Mouse (Mus musculus): ENCODE measurements at regions not wholly inside any gene's neighbourhood (a gene's known extent, or its start where the extent isn't known, plus 50 kb on each side); places are given as distances from the start of the nearest gene placed in this dataset.

DNA sequence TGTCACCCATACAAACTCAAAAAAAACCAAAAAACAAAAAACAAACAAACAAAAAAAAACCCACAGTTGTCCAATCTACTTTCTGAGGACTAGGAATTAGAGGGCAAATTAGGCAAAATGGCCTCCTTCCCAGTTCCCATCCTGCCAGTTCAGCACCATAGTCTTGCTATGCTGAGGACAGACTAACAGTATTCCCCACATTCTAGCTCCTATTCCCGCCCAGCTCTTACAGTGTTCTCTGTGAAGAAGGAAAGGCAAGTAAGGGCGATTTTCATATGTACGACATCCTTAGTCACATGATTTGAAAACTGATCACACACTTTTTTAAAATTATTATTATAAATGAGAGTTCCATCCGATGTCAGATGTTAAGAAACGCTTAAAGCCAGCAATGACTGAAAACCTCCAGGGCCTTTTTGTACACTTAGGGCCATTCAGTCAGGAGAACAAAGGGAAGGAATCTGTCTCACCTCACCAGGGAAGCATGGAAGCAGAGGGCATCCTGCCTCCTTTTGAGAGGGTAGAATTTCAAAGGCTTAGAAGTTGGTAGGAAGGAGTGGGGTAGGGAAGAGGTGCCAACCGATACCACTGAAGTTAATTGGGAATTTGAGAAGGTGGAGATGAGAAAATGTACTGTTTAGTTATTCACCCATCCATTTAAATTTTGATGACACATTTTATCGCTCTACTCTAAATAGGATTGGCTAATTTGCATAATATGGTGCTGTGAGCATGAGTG, 70.1 kb upstream of the Lrig3 start:
- no peak overlapping the region for H3K27ac ChIP-seq (ENCODE audit: insufficient read depth, low read depth)
- no peak for DNase-seq (ENCODE audit: extremely low read depth)
- TF ChIP-seq ETS1 (conservative IDR thresholded peaks at IDR 0.05; ENCODE audit: low read depth, low read length) = no peak
- no peak for TF ChIP-seq CHD2 (IDR thresholded peaks at IDR 0.05; ENCODE audit: low read length)
- no peak for TF ChIP-seq ZKSCAN1 (IDR thresholded peaks at IDR 0.05; ENCODE audit: borderline replicate concordance, low read depth, low read length)
- no peak for TF ChIP-seq CHD1 (IDR thresholded peaks at IDR 0.05; ENCODE audit: low read depth, low read length)
- no peaks in the 10 kb centered on the region for H3K27me3 ChIP-seq (replicated peaks)
- H3K4me2 ChIP-seq (ENCODE audit: insufficient read depth, low read depth, poor library complexity, severe bottlenecking) = no peak overlapping the region
- no peaks in the 10 kb centered on the region for H3K36me3 ChIP-seq (replicated peaks in 1 of 2; ENCODE audit: control insufficient read depth in 1 of 2, insufficient read depth in 1 of 2, low read length in 1 of 2)
- no peaks in the 10 kb centered on the region for H3K79me2 ChIP-seq (replicated peaks; ENCODE audit: control insufficient read depth, extremely low read depth, insufficient read depth, poor library complexity, severe bottlenecking)
- in situ Hi-C loops (cut with MboI; ENCODE audit: low pct_ligation_motif_present, low pct_unique_long_range_greater_than_20kb, low sequenced_read_pairs) = no loop called here
- H3K9ac ChIP-seq (ENCODE audit: insufficient read depth, low read depth) = no peak overlapping the region
- no peak overlapping the region for H3K4me3 ChIP-seq (replicated peaks in 1 of 3; ENCODE audit: low read depth in 2 of 3, low read length in 2 of 3, poor library complexity in 1 of 3)
- H3K9me3 ChIP-seq (replicated peaks; ENCODE audit: low read length) = peaks cover 51% of the 10 kb centered on the region
- H3K4me1 ChIP-seq (ENCODE audit: control insufficient read depth in 1 of 2, insufficient read depth in 2 of 2) = no peaks in the 10 kb centered on the region
- dilution Hi-C loops (cut with MboI; ENCODE audit: extremely low pct_ligation_motif_present, extremely low pct_unique_long_range_greater_than_20kb, low sequenced_read_pairs) = no loop called here

DNA sequence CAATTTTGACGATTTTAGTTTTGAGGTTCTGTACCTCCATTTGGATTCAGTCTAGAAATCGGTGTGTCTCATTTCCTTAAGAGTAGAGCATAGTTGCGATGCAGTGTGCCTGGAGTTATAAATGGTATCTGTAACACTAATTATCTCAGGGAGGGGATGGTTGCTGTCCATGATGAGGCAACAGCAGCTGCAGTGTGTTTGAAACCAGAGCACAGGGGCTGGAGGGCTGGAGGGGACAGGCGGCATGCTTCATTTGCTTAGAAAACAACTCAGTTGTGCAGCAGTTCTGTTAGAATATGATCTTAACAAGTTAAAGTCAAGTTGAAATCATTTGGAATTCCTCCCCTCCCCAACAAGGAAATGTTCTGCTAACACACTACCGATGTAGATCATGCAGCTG, 69.3 kb upstream of the Lrig3 start:
- Histone ChIP-seq H3K4me3 (replicated peaks in 1 of 3; ENCODE audit: low read depth in 2 of 3, low read length in 2 of 3, poor library complexity in 1 of 3) (no peak overlapping the region), H3K9me3 (replicated peaks; ENCODE audit: low read length) (peaks cover 50% of the 10 kb centered on the region), H3K27me3 (replicated peaks) (no peaks in the 10 kb centered on the region), H3K27ac (ENCODE audit: insufficient read depth, low read depth) (no peak overlapping the region), H3K4me1 (ENCODE audit: control insufficient read depth in 1 of 2, insufficient read depth in 2 of 2) (no peaks in the 10 kb centered on the region), H3K36me3 (replicated peaks in 1 of 2; ENCODE audit: control insufficient read depth in 1 of 2, insufficient read depth in 1 of 2, low read length in 1 of 2) (no peaks in the 10 kb centered on the region), H3K9ac (ENCODE audit: insufficient read depth, low read depth) (no peak overlapping the region), H3K79me2 (replicated peaks; ENCODE audit: control insufficient read depth, extremely low read depth, insufficient read depth, poor library complexity, severe bottlenecking) (no peaks in the 10 kb centered on the region), H3K4me2 (ENCODE audit: insufficient read depth, low read depth, poor library complexity, severe bottlenecking) (no peak overlapping the region)
- in situ Hi-C loops (cut with MboI; ENCODE audit: low pct_ligation_motif_present, low pct_unique_long_range_greater_than_20kb, low sequenced_read_pairs) (no loop called here), dilution Hi-C loops (cut with MboI; ENCODE audit: extremely low pct_ligation_motif_present, extremely low pct_unique_long_range_greater_than_20kb, low sequenced_read_pairs) (no loop called here)
- TF ChIP-seq POLR2A (IDR thresholded peaks at IDR 0.05; ENCODE audit: low read depth, low read length) = no peak
- TF ChIP-seq MYC (IDR thresholded peaks at IDR 0.05; ENCODE audit: low read depth, low read length) = no peak
- TF ChIP-seq PAX5 (IDR thresholded peaks at IDR 0.05; ENCODE audit: low read length) = no peak
- no peak for TF ChIP-seq MEF2A (IDR thresholded peaks at IDR 0.05; ENCODE audit: borderline replicate concordance, low read depth, low read length)
- no peak for TF ChIP-seq TBP (conservative IDR thresholded peaks at IDR 0.05; ENCODE audit: low read depth, low read length)
- TF ChIP-seq MAFK (IDR thresholded peaks at IDR 0.05; ENCODE audit: insufficient replicate concordance, low read length) = no peak
- no peak for TF ChIP-seq ETS1 (conservative IDR thresholded peaks at IDR 0.05; ENCODE audit: low read depth, low read length)
- TF ChIP-seq JUN (IDR thresholded peaks at IDR 0.05; ENCODE audit: insufficient read depth, low read depth, low read length) = no peak
- no peak for TF ChIP-seq UBTF (IDR thresholded peaks at IDR 0.05; ENCODE audit: low read depth, low read length)
- no peak for TF ChIP-seq EP300 (IDR thresholded peaks at IDR 0.05; ENCODE audit: low read length)
- no peak for TF ChIP-seq MXI1 (IDR thresholded peaks at IDR 0.05; ENCODE audit: low read depth, low read length)
- TF ChIP-seq ZKSCAN1 (IDR thresholded peaks at IDR 0.05; ENCODE audit: borderline replicate concordance, low read depth, low read length) = no peak
- no peak for TF ChIP-seq ZMIZ1 (IDR thresholded peaks at IDR 0.05; ENCODE audit: low read depth, low read length)
- no peak for TF ChIP-seq CHD1 (IDR thresholded peaks at IDR 0.05; ENCODE audit: low read depth, low read length)
- TF ChIP-seq E2F4 (IDR thresholded peaks at IDR 0.05; ENCODE audit: insufficient replicate concordance, low read depth, low read length) = no peak
- no peak for DNase-seq (ENCODE audit: extremely low read depth)

All from CH12.LX (cell line).